Mouse (Mus musculus): ENCODE data around the gene Wdr25.
A peak's percentile ranks its signal among the peaks of the same experiment; 100 is the strongest.

Wdr25 gene

GRCm38 (mm10) chr12:108990425-108990824 lies 97.0 kb downstream of the Wdr25 start:
- DNase-seq, result no peak

GRCm38 (mm10) chr12:108993046-108993445 lies 99.6 kb downstream of the Wdr25 start:
- DNase-seq, result no peak

GRCm38 (mm10) chr12:108994436-108995031 lies 101.1 kb downstream of the Wdr25 start:
- peak; percentile 76 for DNase-seq

GRCm38 (mm10) chr12:108995976-108996636 lies 102.7 kb downstream of the Wdr25 start:
- no peak for DNase-seq

- no peak for DNase-seq
Observed at GRCm38 (mm10) chr12:108997249-108997648, 103.8 kb downstream of the Wdr25 start.

- DNase-seq, result no peak
Observed at GRCm38 (mm10) chr12:109002978-109003377, 109.5 kb downstream of the Wdr25 start.

- no peak for DNase-seq
Observed at GRCm38 (mm10) chr12:109010070-109010649, 116.7 kb downstream of the Wdr25 start.

- no peak for DNase-seq
Observed at GRCm38 (mm10) chr12:109022181-109022691, 128.8 kb downstream of the Wdr25 start.

- no peak for DNase-seq
Observed at GRCm38 (mm10) chr12:109022966-109023365, 129.5 kb downstream of the Wdr25 start.

- DNase-seq, result peak; percentile 18
Observed at GRCm38 (mm10) chr12:109023780-109024179, 130.3 kb downstream of the Wdr25 start.

- DNase-seq, result no peak
Observed at GRCm38 (mm10) chr12:109037026-109037425, 143.6 kb downstream of the Wdr25 start.

- no peak for DNase-seq
Observed at GRCm38 (mm10) chr12:109038179-109038819, 144.9 kb downstream of the Wdr25 start.

- no peak for DNase-seq
Observed at GRCm38 (mm10) chr12:109039311-109039710, 145.9 kb downstream of the Wdr25 start.

- DNase-seq, result no peak
Observed at GRCm38 (mm10) chr12:109044497-109044896, 151.1 kb downstream of the Wdr25 start.

GRCm38 (mm10) chr12:109045581-109045980 lies 152.2 kb downstream of the Wdr25 start:
- no peak for DNase-seq

GRCm38 (mm10) chr12:109049949-109050348 lies 156.5 kb downstream of the Wdr25 start:
- DNase-seq, result no peak

- DNase-seq, result no peak
Observed at GRCm38 (mm10) chr12:109053020-109053806, 159.8 kb downstream of the Wdr25 start.

GRCm38 (mm10) chr12:109057736-109058135 lies 164.3 kb downstream of the Wdr25 start:
- peak; percentile 55 for DNase-seq

- no peak for DNase-seq
Observed at GRCm38 (mm10) chr12:109058660-109059059, 165.2 kb downstream of the Wdr25 start.

GRCm38 (mm10) chr12:109067561-109068135 lies 174.2 kb downstream of the Wdr25 start:
- DNase-seq, result peak; percentile 76

GRCm38 (mm10) chr12:109068167-109068653 lies 174.8 kb downstream of the Wdr25 start, which contains the start of gene Begain:
TSS of gene Begain (minus strand) at chr12:109068217.
- peak; percentile 45 for DNase-seq

- no peak for DNase-seq
Observed at GRCm38 (mm10) chr12:109068738-109069137, 175.3 kb downstream of the Wdr25 start.
